Mouse (Mus musculus): ENCODE results near the gene Muc13.

DNA sequence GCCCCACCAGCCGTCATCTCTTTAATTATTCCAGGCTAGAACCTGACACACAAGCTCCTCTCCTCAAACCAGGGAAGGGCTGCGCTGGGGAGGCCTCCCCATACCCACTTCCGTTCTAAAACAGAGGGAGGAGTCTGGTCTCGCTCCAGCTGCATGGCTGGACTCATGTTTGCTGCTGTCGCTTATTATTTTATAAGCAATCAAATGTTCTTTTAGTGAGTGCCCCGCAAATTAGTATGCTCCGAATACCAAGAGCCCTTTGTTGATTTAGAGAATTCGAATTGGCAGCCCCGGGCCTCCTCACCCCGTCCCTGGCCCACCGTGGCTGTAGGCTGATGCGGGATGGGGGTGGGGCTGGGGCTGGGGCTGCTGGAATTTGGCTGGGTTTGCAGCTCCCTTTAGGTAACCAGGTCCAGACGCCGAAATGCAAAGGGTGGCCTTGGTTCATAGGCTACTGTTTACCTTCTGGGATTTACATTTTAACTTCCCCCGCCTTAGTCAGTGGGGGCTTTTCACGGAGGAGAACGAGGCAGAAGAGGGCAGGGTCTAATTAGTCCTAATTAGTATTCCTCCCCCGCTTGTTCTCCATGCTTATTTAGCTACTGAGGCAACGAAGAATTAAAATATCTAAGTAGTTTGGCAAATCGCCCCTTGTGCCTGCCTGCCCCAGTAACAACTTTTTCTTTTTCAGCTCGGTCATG is 39.0 kb downstream of the Muc13 start:
- TF ChIP-seq CTCF (IDR thresholded peaks at IDR 0.05; ENCODE audit: low read depth) = no peak
- no peak for TF ChIP-seq EP300 (IDR thresholded peaks at IDR 0.05; ENCODE audit: low read depth)
